ENCODE assay signal across 9 mouse cellular contexts in the genomic region with DNA sequence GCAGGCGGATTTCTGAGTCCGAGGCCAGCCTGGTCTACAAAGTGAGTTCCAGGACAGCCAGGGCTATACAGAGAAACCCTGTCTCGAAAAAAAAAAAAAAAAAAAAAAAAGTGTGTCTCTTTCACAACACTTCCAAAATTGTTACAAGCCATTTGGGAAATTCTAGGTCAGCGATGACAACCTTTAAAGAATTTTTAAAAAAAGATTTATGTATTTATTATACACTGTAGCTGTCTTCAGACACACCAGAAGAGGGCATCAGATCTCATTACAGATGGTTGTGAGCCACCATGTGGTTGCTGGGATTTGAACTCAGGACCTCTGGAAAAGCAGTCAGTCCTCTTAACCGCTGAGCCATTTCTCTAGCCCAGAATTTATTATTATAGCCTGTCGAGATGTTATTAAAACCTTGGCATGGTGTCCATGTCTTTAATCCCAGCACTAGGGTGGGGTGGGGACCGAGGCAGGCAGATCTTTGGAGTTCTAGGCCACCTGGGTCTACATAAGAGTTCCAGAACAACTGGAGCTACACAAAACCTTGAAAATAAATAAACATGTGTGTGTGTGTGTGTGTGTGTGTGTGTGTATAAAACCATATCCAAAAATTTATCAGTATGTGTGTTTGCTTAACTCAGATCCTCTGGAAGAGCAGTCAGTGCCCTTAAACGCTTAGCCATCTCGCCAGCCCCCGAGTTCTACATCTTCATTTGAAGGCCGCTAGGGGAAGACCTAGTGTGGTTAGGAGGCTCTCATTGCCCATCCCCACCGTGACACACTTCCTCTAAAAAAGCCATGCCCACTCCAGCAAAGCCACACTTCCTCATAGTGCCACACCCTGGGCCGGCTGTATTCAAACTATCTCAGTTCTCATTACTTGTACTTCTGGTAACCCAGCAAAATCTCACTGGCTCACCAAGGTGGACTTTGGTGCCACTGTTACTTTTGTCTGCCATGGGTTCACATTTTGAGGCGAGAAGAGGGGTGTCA. TPM values are rescaled to one million over a fixed set of nuclear protein-coding genes. Genes with fewer than 3 reads are reported as not detected.
DNase-seq lines count a peak whose midpoint lies in the region; ATAC-seq and TF ChIP-seq lines count a peak whose summit lies in the region.
"Had no signal": no experiment of that assay in that cellular context is flagged by ENCODE, and none has a peak within 500 bp of the region (broad histone marks: within the 10 kb centered on the region; RNA-seq: fewer than 3 reads in every experiment).

No protein-coding gene starts in this region.

- H3K27me3 ChIP-seq in heart, embryonic 10.5 days (ENCODE audit: insufficient read depth, poor library complexity, severe bottlenecking): peaks cover 52% of the 10 kb centered on the region
- H3K27me3 ChIP-seq in intestine, postnatal 0 days (replicated peaks; ENCODE audit: control insufficient read depth, insufficient read depth, low read length): no peaks in the 10 kb centered on the region
- no peaks in the 10 kb centered on the region for H3K27me3 ChIP-seq in hindbrain, embryonic 16.5 days (replicated peaks; ENCODE audit: control insufficient read depth, insufficient read depth, low read length)
- H3K27me3 ChIP-seq in forebrain, embryonic 13.5 days: peaks cover 14% of the 10 kb centered on the region

- H3K9me3 ChIP-seq in heart, embryonic 10.5 days: no peaks in the 10 kb centered on the region
- H3K9me3 ChIP-seq in intestine, postnatal 0 days (ENCODE audit: control insufficient read depth): no peaks in the 10 kb centered on the region
- no peaks in the 10 kb centered on the region for H3K9me3 ChIP-seq in hindbrain, embryonic 16.5 days (ENCODE audit: control insufficient read depth, low read length)
- no peaks in the 10 kb centered on the region for H3K9me3 ChIP-seq in forebrain, embryonic 13.5 days (replicated peaks)

- peak overlapping the region; percentile 64 for H3K4me2 ChIP-seq in intestine, postnatal 0 days (replicated peaks; ENCODE audit: low read depth)
- no peak overlapping the region; the same call in 1 of the 2 replicates for H3K4me2 ChIP-seq in hindbrain, embryonic 16.5 days (ENCODE audit: low read length)
- H3K4me2 ChIP-seq in forebrain, embryonic 13.5 days: no peak overlapping the region

- H3K4me3 ChIP-seq in heart, embryonic 10.5 days: no peak overlapping the region
- H3K4me3 ChIP-seq in intestine, postnatal 0 days (ENCODE audit: low read depth, low read length): peak overlapping the region; percentile 32; the same call in 1 of the 2 replicates
- no peak overlapping the region for H3K4me3 ChIP-seq in hindbrain, embryonic 16.5 days (ENCODE audit: low read length)
- H3K4me3 ChIP-seq in forebrain, embryonic 13.5 days: no peak overlapping the region

- peaks cover 7% of the 10 kb centered on the region for H3K36me3 ChIP-seq in heart, embryonic 10.5 days
- peaks cover 2% of the 10 kb centered on the region; the same call in 1 of the 2 replicates for H3K36me3 ChIP-seq in intestine, postnatal 0 days (ENCODE audit: control insufficient read depth, insufficient read depth)
- peaks cover 3% of the 10 kb centered on the region for H3K36me3 ChIP-seq in hindbrain, embryonic 16.5 days (ENCODE audit: control insufficient read depth, insufficient read depth, low read length)
- H3K36me3 ChIP-seq in forebrain, embryonic 13.5 days (ENCODE audit: poor library complexity, severe bottlenecking): peaks cover 10% of the 10 kb centered on the region

- H3K27ac ChIP-seq in heart, embryonic 10.5 days: no peak overlapping the region
- H3K27ac ChIP-seq in intestine, postnatal 0 days (ENCODE audit: low read depth, low read length): no peak overlapping the region
- H3K27ac ChIP-seq in hindbrain, embryonic 16.5 days (ENCODE audit: low read depth, low read length): no peak overlapping the region
- no peak overlapping the region for H3K27ac ChIP-seq in forebrain, embryonic 13.5 days
- H3K27ac ChIP-seq: kidney, postnatal 0 days had no signal

- H3K9ac ChIP-seq in intestine, postnatal 0 days (ENCODE audit: low read depth, low read length): no peak overlapping the region
- no peak overlapping the region for H3K9ac ChIP-seq in hindbrain, embryonic 16.5 days (ENCODE audit: low read depth, low read length)
- H3K9ac ChIP-seq in forebrain, embryonic 13.5 days: no peak overlapping the region

- peak; percentile 99 for DNase-seq in heart, adult 11 months
- DNase-seq in heart, embryonic 10.5 days (ENCODE audit: low spot score): no peak
- no peak for DNase-seq in adipocyte (ENCODE audit: low spot score)

- TF ChIP-seq CTCF in intestine, postnatal 0 days (IDR thresholded peaks at IDR 0.05; ENCODE audit: low read depth): peak; percentile 27; the same call in 1 of the 2 replicates

- peaks cover 12% of the 10 kb centered on the region for H3K4me1 ChIP-seq in heart, embryonic 10.5 days
- no peaks in the 10 kb centered on the region for H3K4me1 ChIP-seq in intestine, postnatal 0 days (replicated peaks; ENCODE audit: control insufficient read depth, insufficient read depth, low read length)
- H3K4me1 ChIP-seq in hindbrain, embryonic 16.5 days (ENCODE audit: control insufficient read depth, insufficient read depth, low read depth, low read length): peaks cover 3% of the 10 kb centered on the region; the same call in 1 of the 2 replicates
- H3K4me1 ChIP-seq in forebrain, embryonic 13.5 days: 0 out of 2 replicates have a peak, but pooled peaks cover 7% of the 10 kb centered on the region

- WGBS in heart, embryonic 10.5 days: 58% methylated on average over 13 of the region's 14 CpGs
- WGBS in intestine, postnatal 0 days: 49% methylated on average over 13 of the region's 14 CpGs
- 61% methylated on average over 13 of the region's 14 CpGs for WGBS in hindbrain, embryonic 16.5 days
- 59% methylated on average over 13 of the region's 14 CpGs for WGBS in forebrain, embryonic 13.5 days

- peak; percentile 36 for ATAC-seq in activated CD4-positive, CD25-positive, alpha-beta regulatory T cell, adult 4 months
- no peak for ATAC-seq in intestine, postnatal 0 days
- peak; percentile 64 for ATAC-seq in megakaryocyte, adult 5-6 weeks (ENCODE audit: poor library complexity, severe bottlenecking)
- ATAC-seq in hindbrain, embryonic 16.5 days: no peak
- no peak for ATAC-seq in forebrain, embryonic 13.5 days

RNA-seq across cellular contexts. Expression of gene H2-D1, which starts 3.7 kb away (rescaled TPM):
- polyA plus RNA-seq in heart, embryonic 10.5 days (2016; fragmentation: Nextera tagmentation; extraction: Ambion mirVana): 22.5 and 25.0 TPM in 2 replicates
- polyA plus RNA-seq in activated CD4-positive, CD25-positive, alpha-beta regulatory T cell, adult 4 months (2017; shearing (Covaris generic)): 1,000 to 10,000 TPM; 3,460 to 4,099 TPM
- polyA plus RNA-seq in intestine, postnatal 0 days (2015; fragmentation: Nextera tagmentation; extraction: Ambion mirVana): 672 and 681 TPM in 2 replicates
- total RNA-seq in megakaryocyte, adult 5-6 weeks (2015): 572 and 605 TPM in 2 replicates
- 1,046 and 1,120 TPM in 2 replicates for total RNA-seq in megakaryocyte, adult 5-6 weeks (2017)
- polyA plus RNA-seq in hindbrain, embryonic 16.5 days (2015; fragmentation: Nextera tagmentation; extraction: Ambion mirVana): 125 and 134 TPM in 2 replicates
- 37.7 and 45.8 TPM in 2 replicates for polyA plus RNA-seq in forebrain, embryonic 13.5 days (2015; fragmentation: Nextera tagmentation; extraction: Ambion mirVana)

RNA-seq across cellular contexts. Expression of gene Ddx39b, which starts 17.2 kb away (rescaled TPM):
- polyA plus RNA-seq in heart, embryonic 10.5 days (2016; fragmentation: Nextera tagmentation; extraction: Ambion mirVana): 367 and 489 TPM in 2 replicates
- polyA plus RNA-seq in activated CD4-positive, CD25-positive, alpha-beta regulatory T cell, adult 4 months (2017; shearing (Covaris generic)): 100 to 1,000 TPM; 200 to 247 TPM
- polyA plus RNA-seq in intestine, postnatal 0 days (2015; fragmentation: Nextera tagmentation; extraction: Ambion mirVana): 125 and 127 TPM in 2 replicates
- 166 TPM in 2 replicates for total RNA-seq in megakaryocyte, adult 5-6 weeks (2015)
- total RNA-seq in megakaryocyte, adult 5-6 weeks (2017): 115 and 125 TPM in 2 replicates
- 331 and 355 TPM in 2 replicates for polyA plus RNA-seq in hindbrain, embryonic 16.5 days (2015; fragmentation: Nextera tagmentation; extraction: Ambion mirVana)
- polyA plus RNA-seq in forebrain, embryonic 13.5 days (2015; fragmentation: Nextera tagmentation; extraction: Ambion mirVana): 592 and 632 TPM in 2 replicates

RNA-seq across cellular contexts. Expression of gene Nfkbil1, which starts 23.2 kb away (rescaled TPM):
- polyA plus RNA-seq in heart, embryonic 10.5 days (2016; fragmentation: Nextera tagmentation; extraction: Ambion mirVana): 8.4 and 10.4 TPM in 2 replicates
- polyA plus RNA-seq in activated CD4-positive, CD25-positive, alpha-beta regulatory T cell, adult 4 months (2017; shearing (Covaris generic)): 1 to 10 TPM; 3.4 to 4.4 TPM
- 8.1 and 8.2 TPM in 2 replicates for polyA plus RNA-seq in intestine, postnatal 0 days (2015; fragmentation: Nextera tagmentation; extraction: Ambion mirVana)
- 2.2 and 4.5 TPM in 2 replicates for total RNA-seq in megakaryocyte, adult 5-6 weeks (2015)
- total RNA-seq in megakaryocyte, adult 5-6 weeks (2017): 10.2 and 13.3 TPM in 2 replicates
- polyA plus RNA-seq in hindbrain, embryonic 16.5 days (2015; fragmentation: Nextera tagmentation; extraction: Ambion mirVana): 9.8 and 10.1 TPM in 2 replicates
- 10.5 and 11.2 TPM in 2 replicates for polyA plus RNA-seq in forebrain, embryonic 13.5 days (2015; fragmentation: Nextera tagmentation; extraction: Ambion mirVana)

RNA-seq across cellular contexts. Expression of gene Atp6v1g2, which starts 25.3 kb away (rescaled TPM):
- 6.5 and 10.1 TPM in 2 replicates for polyA plus RNA-seq in heart, embryonic 10.5 days (2016; fragmentation: Nextera tagmentation; extraction: Ambion mirVana)
- polyA plus RNA-seq in activated CD4-positive, CD25-positive, alpha-beta regulatory T cell, adult 4 months (2017; shearing (Covaris generic)): 1 to 10 TPM; 2.3 to 4.0 TPM
- polyA plus RNA-seq in intestine, postnatal 0 days (2015; fragmentation: Nextera tagmentation; extraction: Ambion mirVana): 4.1 and 4.3 TPM in 2 replicates
- total RNA-seq in megakaryocyte, adult 5-6 weeks (2015): 6.2 and 6.9 TPM in 2 replicates
- 3.0 and 3.6 TPM in 2 replicates for total RNA-seq in megakaryocyte, adult 5-6 weeks (2017)
- polyA plus RNA-seq in hindbrain, embryonic 16.5 days (2015; fragmentation: Nextera tagmentation; extraction: Ambion mirVana): 140 and 151 TPM in 2 replicates
- polyA plus RNA-seq in forebrain, embryonic 13.5 days (2015; fragmentation: Nextera tagmentation; extraction: Ambion mirVana): 20.8 and 24.3 TPM in 2 replicates

RNA-seq across cellular contexts. Expression of gene Gm16181, which starts 38.2 kb away (rescaled TPM):
- 0.30 TPM in 1 of 2 replicates, not detected in the other for polyA plus RNA-seq in heart, embryonic 10.5 days (2016; fragmentation: Nextera tagmentation; extraction: Ambion mirVana)
- polyA plus RNA-seq in activated CD4-positive, CD25-positive, alpha-beta regulatory T cell, adult 4 months (2017; shearing (Covaris generic)): 1 to 10 TPM in 1 of 2 experiments, not detected in 1; 1.8 TPM
- 0.23 and 0.30 TPM in 2 replicates for polyA plus RNA-seq in intestine, postnatal 0 days (2015; fragmentation: Nextera tagmentation; extraction: Ambion mirVana)
- total RNA-seq in megakaryocyte, adult 5-6 weeks (2015): 0.76 and 2.5 TPM in 2 replicates
- total RNA-seq in megakaryocyte, adult 5-6 weeks (2017): 0.88 and 4.0 TPM in 2 replicates
- 0.34 and 0.45 TPM in 2 replicates for polyA plus RNA-seq in hindbrain, embryonic 16.5 days (2015; fragmentation: Nextera tagmentation; extraction: Ambion mirVana)
- 0.37 and 0.59 TPM in 2 replicates for polyA plus RNA-seq in forebrain, embryonic 13.5 days (2015; fragmentation: Nextera tagmentation; extraction: Ambion mirVana)

Comparison
In these comparisons a context has a peak if more than half of its experiments do, and no peak if none do; other contexts are left out.
1. ATAC-seq: peak in activated CD4-positive, CD25-positive, alpha-beta regulatory T cell, adult 4 months (single experiment) and megakaryocyte, adult 5-6 weeks (single experiment); none in intestine, postnatal 0 days (single experiment), hindbrain, embryonic 16.5 days (single experiment) and forebrain, embryonic 13.5 days (single experiment).